Mouse (Mus musculus) stomach, embryonic 16.5 days (tissue): Measurements from ENCODE around the gene Lrrc59. TPM values are rescaled to one million over a fixed set of nuclear protein-coding genes. Genes with fewer than 3 reads are reported as not detected.
A peak's percentile ranks its signal among the peaks of the same experiment; 100 is the strongest.

Experiments
- ATAC-seq: fragments of 200-750 bp; cut with Nextera tagmentation; 2 replicates; pipeline ENCODE4 v1.8.0; 2017; ENCODE audit warnings: moderate number of reproducible peaks, moderate TSS enrichment; ENCODE audit not compliant: insufficient read depth, low FRiP score
- H3K27ac ChIP-seq: fragments of 300-500 bp; sonication (generic); 2 replicates; pipeline ENCODE4 v1.5.1; 2014; ENCODE audit warnings: low read length
- H3K27me3 ChIP-seq: fragments of 300-500 bp; sonication (generic); 2 replicates; pipeline ENCODE4 v1.6.1; 2014; ENCODE audit warnings: low read length, control low read depth, mixed read lengths; ENCODE audit not compliant: control insufficient read depth, insufficient read depth
- H3K36me3 ChIP-seq: fragments of 300-500 bp; sonication (generic); 2 replicates; pipeline ENCODE4 v1.6.1; 2014; ENCODE audit warnings: low read length; ENCODE audit not compliant: control insufficient read depth, insufficient read depth
- H3K4me1 ChIP-seq: fragments of 300-500 bp; sonication (generic); 2 replicates; pipeline ENCODE4 v1.6.1; 2014; ENCODE audit warnings: low read length, control low read depth, mixed read lengths; ENCODE audit not compliant: control insufficient read depth, insufficient read depth
- H3K4me2 ChIP-seq: fragments of 300-500 bp; sonication (generic); 2 replicates; pipeline ENCODE4 v1.6.1; 2014; ENCODE audit warnings: low read depth, low read length, mixed read lengths
- H3K4me3 ChIP-seq: fragments of 300-500 bp; sonication (generic); replicated peaks from 2 replicates; pipeline ENCODE4 v1.5.1; 2014; ENCODE audit warnings: mild to moderate bottlenecking, low read length
- H3K9ac ChIP-seq: fragments of 300-500 bp; sonication (generic); 2 replicates; pipeline ENCODE4 v1.6.1; 2014; ENCODE audit warnings: low read length
- H3K9me3 ChIP-seq: fragments of 300-500 bp; sonication (generic); replicated peaks from 2 replicates; pipeline ENCODE4 v1.6.1; 2016; ENCODE audit warnings: low read length, control low read depth; ENCODE audit not compliant: control insufficient read depth
- WGBS: fragments of 180-500 bp; shearing (Covaris S2); extraction: QIAGEN DNeasy Blood & Tissue Kit; methylation state at CpG from one replicate; pipeline ENCODE4 v1.1.7; 2014; 5-methylcytosine and 5-hydroxymethylcytosine counted together
- polyA plus RNA-seq: library from polyadenylated mRNA; unstranded; fragments of >200 nt; fragmentation: Nextera tagmentation; extraction: Ambion mirVana; gene quantifications from 2 replicates; pipeline ENCODE4 v1.2.1, GENCODE M21; 2015

Lrrc59 gene
- 218 and 219 TPM in 2 replicates for polyA plus RNA-seq

GRCm38 (mm10) chr11:94629199-94629883 is at the start of gene Lrrc59:
Gene Lrrc59, plus strand, starts transcription at chr11:94629767.
- Histone ChIP-seq H3K4me2 (peak within 1 kb of the TSS; percentile 71), H3K27ac (peak within 1 kb of the TSS; percentile 84)
- WGBS = 4% methylated on average over 41 of the region's 41 CpGs

GRCm38 (mm10) chr11:94580111-94580740 is 49.3 kb upstream of the Lrrc59 start:
- H3K36me3 ChIP-seq = no peaks in the 10 kb centered on the region
- H3K4me2 ChIP-seq = no peak overlapping the region
- no peak overlapping the region for H3K4me3 ChIP-seq
- no peaks in the 10 kb centered on the region for H3K4me1 ChIP-seq
- no peak for ATAC-seq
- WGBS = 77% methylated on average over 5 of the region's 5 CpGs
- H3K27me3 ChIP-seq = no peaks in the 10 kb centered on the region
- H3K9me3 ChIP-seq = no peaks in the 10 kb centered on the region
- H3K9ac ChIP-seq = no peak overlapping the region
- H3K27ac ChIP-seq = no peak overlapping the region

More at GRCm38 (mm10) chr11:94629199-94629883, at the start of gene Lrrc59:
- Histone ChIP-seq H3K4me3 (peak within 1 kb of the TSS; percentile 100), H3K36me3 (peaks cover 7% of the 10 kb centered on the region), H3K9ac (peak within 1 kb of the TSS; percentile 96), H3K27me3 (no peaks in the 10 kb centered on the region), H3K9me3 (no peaks in the 10 kb centered on the region), H3K4me1 (peaks cover 5% of the 10 kb centered on the region)
- ATAC-seq = peak; percentile 94

- Histone ChIP-seq H3K4me3 (no peak overlapping the region), H3K4me1 (no peaks in the 10 kb centered on the region), H3K4me2 (no peak overlapping the region), H3K9me3 (no peaks in the 10 kb centered on the region), H3K36me3 (no peaks in the 10 kb centered on the region), H3K27ac (no peak overlapping the region), H3K27me3 (no peaks in the 10 kb centered on the region), H3K9ac (no peak overlapping the region)
- 93% methylated on average over 9 of the region's 9 CpGs for WGBS
- no peak for ATAC-seq
These were observed 44.5 kb upstream of the Lrrc59 start for GRCm38 (mm10) chr11:94585091-94585490.

- no peaks in the 10 kb centered on the region for H3K9me3 ChIP-seq
- no peaks in the 10 kb centered on the region for H3K27me3 ChIP-seq
- no peak overlapping the region for H3K4me2 ChIP-seq
- H3K9ac ChIP-seq = no peak overlapping the region
- no peak for ATAC-seq
- no peak overlapping the region for H3K27ac ChIP-seq
- H3K4me3 ChIP-seq = no peak overlapping the region
- WGBS = 80% methylated on average over 6 of the region's 6 CpGs
- no peaks in the 10 kb centered on the region for H3K36me3 ChIP-seq
- H3K4me1 ChIP-seq = peaks cover 7% of the 10 kb centered on the region
These were observed 42.1 kb upstream of the Lrrc59 start for GRCm38 (mm10) chr11:94587511-94587910.

- Histone ChIP-seq H3K36me3 (no peaks in the 10 kb centered on the region), H3K27ac (no peak overlapping the region), H3K27me3 (no peaks in the 10 kb centered on the region), H3K4me3 (no peak overlapping the region), H3K4me1 (peaks cover under 1% of the 10 kb centered on the region; the same call in 1 of the 2 replicates), H3K9ac (no peak overlapping the region), H3K4me2 (no peak overlapping the region), H3K9me3 (no peaks in the 10 kb centered on the region)
- 63% methylated on average over 7 of the region's 7 CpGs for WGBS
- ATAC-seq = 0 out of 2 replicates have a peak, but pooled peaks have one; percentile 25
These were observed 33.2 kb upstream of the Lrrc59 start for GRCm38 (mm10) chr11:94596311-94596852.

GRCm38 (mm10) chr11:94597319-94597718 is 32.2 kb upstream of the Lrrc59 start:
- Histone ChIP-seq H3K36me3 (no peaks in the 10 kb centered on the region), H3K4me3 (no peak overlapping the region), H3K9me3 (no peaks in the 10 kb centered on the region), H3K4me1 (peaks cover 5% of the 10 kb centered on the region), H3K4me2 (no peak overlapping the region), H3K27ac (no peak overlapping the region), H3K9ac (no peak overlapping the region), H3K27me3 (no peaks in the 10 kb centered on the region)
- no peak for ATAC-seq
- 80% methylated on average over 4 of the region's 4 CpGs for WGBS

GRCm38 (mm10) chr11:94598437-94599120 is 31.0 kb upstream of the Lrrc59 start:
- ATAC-seq = no peak
- Histone ChIP-seq H3K4me2 (no peak overlapping the region), H3K27me3 (no peaks in the 10 kb centered on the region), H3K9ac (no peak overlapping the region), H3K9me3 (no peaks in the 10 kb centered on the region), H3K4me1 (peaks cover 6% of the 10 kb centered on the region), H3K36me3 (no peaks in the 10 kb centered on the region), H3K27ac (no peak overlapping the region), H3K4me3 (no peak overlapping the region)
- WGBS = 65% methylated on average over 6 of the region's 6 CpGs

- no peaks in the 10 kb centered on the region for H3K27me3 ChIP-seq
- no peak overlapping the region for H3K9ac ChIP-seq
- no peaks in the 10 kb centered on the region for H3K36me3 ChIP-seq
- peak overlapping the region; percentile 49; the same call in 1 of the 2 replicates for H3K4me3 ChIP-seq
- H3K4me1 ChIP-seq = peaks cover 6% of the 10 kb centered on the region
- H3K4me2 ChIP-seq = peak overlapping the region; percentile 74; the same call in 1 of the 2 replicates
- ATAC-seq = no peak
- WGBS = 89% methylated on average over 7 of the region's 7 CpGs
- no peak overlapping the region for H3K27ac ChIP-seq
- H3K9me3 ChIP-seq = no peaks in the 10 kb centered on the region
These were observed 29.1 kb upstream of the Lrrc59 start for GRCm38 (mm10) chr11:94600447-94600846.
